Mouse (Mus musculus): ENCODE measurements around the gene Pdgfa. TPM values are rescaled to one million over a fixed set of nuclear protein-coding genes. Genes with fewer than 3 reads are reported as not detected.

Gene Pdgfa
- polyA plus RNA-seq, 1 experiment from 2014 or later: 46.0 TPM

- peaks cover 31% of the 10 kb centered on the region for H3K4me1 ChIP-seq (replicated peaks)
- H3K36me3 ChIP-seq: no peaks in the 10 kb centered on the region
- no peak for ATAC-seq (replicated peaks; ENCODE audit: insufficient number of reproducible peaks, insufficient read depth, low FRiP score, low read depth)
- no peak overlapping the region for H3K4me2 ChIP-seq
- WGBS: 14% methylated on average over 6 of the region's 6 CpGs
- peaks cover 7% of the 10 kb centered on the region; the same call in 1 of the 2 replicates for H3K27me3 ChIP-seq
- H3K9me3 ChIP-seq (replicated peaks): no peaks in the 10 kb centered on the region
- no peak overlapping the region for H3K4me3 ChIP-seq
- H3K9ac ChIP-seq: no peak overlapping the region
- H3K27ac ChIP-seq: no peak overlapping the region
These were observed 62.6 kb downstream of the Pdgfa start for GRCm38 (mm10) chr5:138934540-138934939.

GRCm38 (mm10) chr5:138932460-138933432 is 64.4 kb downstream of the Pdgfa start:
- H3K36me3 ChIP-seq: no peaks in the 10 kb centered on the region
- no peak overlapping the region for H3K4me2 ChIP-seq
- no peak overlapping the region for H3K4me3 ChIP-seq
- no peak overlapping the region for H3K9ac ChIP-seq
- no peaks in the 10 kb centered on the region for H3K9me3 ChIP-seq (replicated peaks)
- 32% methylated on average over 18 of the region's 18 CpGs for WGBS
- H3K4me1 ChIP-seq (replicated peaks): peaks cover 23% of the 10 kb centered on the region
- ATAC-seq (replicated peaks; ENCODE audit: insufficient number of reproducible peaks, insufficient read depth, low FRiP score, low read depth): no peak
- H3K27me3 ChIP-seq: peaks cover 7% of the 10 kb centered on the region; the same call in 1 of the 2 replicates
- H3K27ac ChIP-seq: no peak overlapping the region

DNA sequence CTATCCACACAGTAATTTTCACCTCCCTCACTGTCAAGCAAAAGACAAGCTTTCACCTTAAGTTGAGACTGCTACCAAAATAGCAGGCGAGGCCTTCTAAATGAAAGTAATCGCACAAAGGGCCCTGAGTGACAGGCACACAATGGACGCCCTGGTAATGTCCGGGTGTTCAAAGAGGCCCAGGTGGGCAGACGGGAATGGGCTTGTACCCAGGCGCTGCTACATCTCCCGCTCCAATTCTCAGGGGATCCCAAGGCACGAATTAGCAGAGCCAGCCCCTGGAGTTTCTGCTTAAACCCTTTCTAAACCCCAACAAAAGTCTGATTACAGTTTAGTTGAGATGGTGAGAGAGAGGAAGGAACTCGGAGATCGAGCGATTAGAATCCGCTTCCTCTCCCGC is 65.3 kb downstream of the Pdgfa start:
- Histone ChIP-seq H3K9ac (no peak overlapping the region), H3K9me3 (replicated peaks) (no peaks in the 10 kb centered on the region), H3K36me3 (no peaks in the 10 kb centered on the region), H3K27ac (no peak overlapping the region), H3K27me3 (peaks cover 7% of the 10 kb centered on the region; the same call in 1 of the 2 replicates), H3K4me2 (no peak overlapping the region), H3K4me1 (replicated peaks) (peaks cover 23% of the 10 kb centered on the region), H3K4me3 (no peak overlapping the region)
- 33% methylated on average over 13 of the region's 13 CpGs for WGBS
- no peak for ATAC-seq (replicated peaks; ENCODE audit: insufficient number of reproducible peaks, insufficient read depth, low FRiP score, low read depth)

DNA sequence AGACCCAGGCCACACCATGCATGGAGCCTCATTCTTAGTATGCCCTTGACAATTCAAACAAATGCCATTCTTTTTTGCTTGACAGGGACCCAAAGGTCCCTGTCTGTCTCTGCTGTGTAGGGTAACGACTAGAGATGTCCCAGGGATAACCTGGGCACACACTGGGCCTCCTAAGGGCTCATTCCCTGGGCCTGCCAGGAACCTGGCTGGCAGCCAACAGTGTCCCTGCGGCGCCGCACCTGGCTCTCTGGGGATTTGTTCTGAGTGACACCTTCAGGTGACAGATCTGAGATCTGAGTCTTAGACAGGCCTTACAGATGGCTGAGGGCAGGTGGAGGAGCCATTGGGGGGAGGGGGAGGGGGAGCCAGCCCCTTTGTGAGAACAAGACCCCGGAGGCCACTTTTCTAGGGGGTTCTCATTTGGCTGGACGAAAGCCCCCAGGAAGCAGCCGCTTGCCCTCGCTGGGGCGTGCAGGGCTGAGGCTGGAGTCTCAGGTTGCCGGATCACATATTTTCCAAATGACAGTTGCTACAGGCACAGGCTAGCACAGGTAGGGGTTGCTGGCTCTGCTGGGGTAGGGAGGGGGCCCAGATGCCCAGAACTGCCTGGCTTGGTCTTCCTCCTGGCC is 67.2 kb downstream of the Pdgfa start:
- Histone ChIP-seq H3K27ac (no peak overlapping the region), H3K9ac (no peak overlapping the region), H3K27me3 (peaks cover 7% of the 10 kb centered on the region; the same call in 1 of the 2 replicates), H3K4me2 (no peak overlapping the region), H3K4me3 (no peak overlapping the region), H3K36me3 (no peaks in the 10 kb centered on the region), H3K9me3 (replicated peaks) (no peaks in the 10 kb centered on the region), H3K4me1 (replicated peaks) (peaks cover 23% of the 10 kb centered on the region)
- ATAC-seq (replicated peaks; ENCODE audit: insufficient number of reproducible peaks, insufficient read depth, low FRiP score, low read depth): no peak
- 56% methylated on average over 10 of the region's 10 CpGs for WGBS

Other genes with a start within 250 kb of the Pdgfa start
- 6.1 and 9.8 TPM in 2 replicates for gene Fam20c, start 242.9 kb downstream of the Pdgfa start, polyA plus RNA-seq (2015; fragmentation: Nextera tagmentation; extraction: Ambion mirVana)
- not detected in 2 replicates for gene Gm5294, start 177.3 kb downstream of the Pdgfa start, polyA plus RNA-seq (2015; fragmentation: Nextera tagmentation; extraction: Ambion mirVana)
- gene Prkar1b, start 152.6 kb upstream of the Pdgfa start, polyA plus RNA-seq (2015; fragmentation: Nextera tagmentation; extraction: Ambion mirVana): 10.1 and 12.3 TPM in 2 replicates
- 5.0 and 8.5 TPM in 2 replicates for gene Dnaaf5, start 152.9 kb upstream of the Pdgfa start, polyA plus RNA-seq (2015; fragmentation: Nextera tagmentation; extraction: Ambion mirVana)
- gene Sun1, start 203.3 kb upstream of the Pdgfa start, polyA plus RNA-seq (2015; fragmentation: Nextera tagmentation; extraction: Ambion mirVana): 32.4 and 38.9 TPM in 2 replicates